Mouse (Mus musculus): ENCODE measurements around the gene Kiss1r. TPM values are rescaled to one million over a fixed set of nuclear protein-coding genes. Genes with fewer than 3 reads are reported as not detected.
A peak's percentile ranks its signal among the peaks of the same experiment; 100 is the strongest.
"Not testable (repeated sequence)": the region's sequence is repeated elsewhere in the genome, so short reads cannot be mapped to it uniquely, and the experiment has no call there.

Gene Kiss1r
- polyA plus RNA-seq, 1 experiment: not detected

GRCm38 (mm10) chr10:79958140-79958816 lies 41.5 kb downstream of the Kiss1r start:
- peaks cover 6% of the 10 kb centered on the region; the same call in 1 of the 2 replicates for H3K4me1 ChIP-seq (ENCODE audit: control insufficient read depth, insufficient read depth, low read length)
- TF ChIP-seq POLR2A (IDR thresholded peaks at IDR 0.05; ENCODE audit: insufficient read depth, low read depth, low read length) (no peak), CTCF (IDR thresholded peaks at IDR 0.05; ENCODE audit: insufficient read depth, low read depth, low read length) (peak; percentile 65; the same call in 1 of the 2 replicates)
- no peak overlapping the region for H3K4me3 ChIP-seq (ENCODE audit: insufficient read depth, low read depth, low read length)
- 17% methylated on average over 21 of the region's 21 CpGs for WGBS
- H3K27ac ChIP-seq (ENCODE audit: insufficient read depth, low read depth, low read length): no peak overlapping the region

- H3K4me3 ChIP-seq (ENCODE audit: insufficient read depth, low read depth, low read length); H3K27ac ChIP-seq (ENCODE audit: insufficient read depth, low read depth, low read length): not testable (repeated sequence)
- WGBS: 19% methylated on average over 10 of the region's 10 CpGs
These were observed 42.6 kb downstream of the Kiss1r start for GRCm38 (mm10) chr10:79959412-79959811.

GRCm38 (mm10) chr10:79959847-79960601 lies 43.3 kb downstream of the Kiss1r start, which contains the start of gene Wdr18:
Gene Wdr18 (plus strand): TSS chr10:79960152.
- under 1% methylated on average over 61 of the region's 61 CpGs for WGBS
- Histone ChIP-seq H3K27ac (ENCODE audit: insufficient read depth, low read depth, low read length) (no peak within 1 kb of the TSS), H3K4me1 (ENCODE audit: control insufficient read depth, insufficient read depth, low read length) (peaks cover 6% of the 10 kb centered on the region; the same call in 1 of the 2 replicates), H3K4me3 (ENCODE audit: insufficient read depth, low read depth, low read length) (peak within 1 kb of the TSS; percentile 98)
- peak; percentile 65; the same call in 1 of the 2 replicates for TF ChIP-seq CTCF (IDR thresholded peaks at IDR 0.05; ENCODE audit: insufficient read depth, low read depth, low read length)
- TF ChIP-seq POLR2A (IDR thresholded peaks at IDR 0.05; ENCODE audit: insufficient read depth, low read depth, low read length): peak; percentile 49; the same call in 1 of the 2 replicates

More at GRCm38 (mm10) chr10:79959412-79959811, 42.6 kb downstream of the Kiss1r start:
- not testable (repeated sequence) for H3K4me1 ChIP-seq (ENCODE audit: control insufficient read depth, insufficient read depth, low read length)

- WGBS: 14% methylated on average over 10 of the region's 10 CpGs
- Histone ChIP-seq H3K4me1 (ENCODE audit: control insufficient read depth, insufficient read depth, low read length) (peaks cover 6% of the 10 kb centered on the region; the same call in 1 of the 2 replicates), H3K4me3 (ENCODE audit: insufficient read depth, low read depth, low read length) (peak overlapping the region; percentile 98), H3K27ac (ENCODE audit: insufficient read depth, low read depth, low read length) (no peak overlapping the region)
- no peak for TF ChIP-seq CTCF (IDR thresholded peaks at IDR 0.05; ENCODE audit: insufficient read depth, low read depth, low read length)
- no peak for TF ChIP-seq POLR2A (IDR thresholded peaks at IDR 0.05; ENCODE audit: insufficient read depth, low read depth, low read length)
These were observed 44.0 kb downstream of the Kiss1r start for GRCm38 (mm10) chr10:79960671-79961294.

GRCm38 (mm10) chr10:79964727-79965126 lies 48.0 kb downstream of the Kiss1r start:
- no peak overlapping the region for H3K27ac ChIP-seq (ENCODE audit: insufficient read depth, low read depth, low read length)
- WGBS: 97% methylated on average over 7 of the region's 7 CpGs
- TF ChIP-seq POLR2A (IDR thresholded peaks at IDR 0.05; ENCODE audit: insufficient read depth, low read depth, low read length): no peak
- H3K4me3 ChIP-seq (ENCODE audit: insufficient read depth, low read depth, low read length): no peak overlapping the region
- peaks cover 4% of the 10 kb centered on the region; the same call in 1 of the 2 replicates for H3K4me1 ChIP-seq (ENCODE audit: control insufficient read depth, insufficient read depth, low read length)

GRCm38 (mm10) chr10:79965325-79965724 lies 48.6 kb downstream of the Kiss1r start:
- TF ChIP-seq CTCF (IDR thresholded peaks at IDR 0.05; ENCODE audit: insufficient read depth, low read depth, low read length) (no peak), POLR2A (IDR thresholded peaks at IDR 0.05; ENCODE audit: insufficient read depth, low read depth, low read length) (no peak)
- WGBS: 93% methylated on average over 5 of the region's 5 CpGs
- Histone ChIP-seq H3K27ac (ENCODE audit: insufficient read depth, low read depth, low read length) (no peak overlapping the region), H3K4me1 (ENCODE audit: control insufficient read depth, insufficient read depth, low read length) (peaks cover 4% of the 10 kb centered on the region; the same call in 1 of the 2 replicates), H3K4me3 (ENCODE audit: insufficient read depth, low read depth, low read length) (no peak overlapping the region)

GRCm38 (mm10) chr10:79966886-79967400 lies 50.2 kb downstream of the Kiss1r start:
- WGBS: 90% methylated on average over 5 of the region's 5 CpGs
- TF ChIP-seq CTCF (IDR thresholded peaks at IDR 0.05; ENCODE audit: insufficient read depth, low read depth, low read length): no peak
- TF ChIP-seq POLR2A (IDR thresholded peaks at IDR 0.05; ENCODE audit: insufficient read depth, low read depth, low read length): no peak
- H3K27ac ChIP-seq (ENCODE audit: insufficient read depth, low read depth, low read length): no peak overlapping the region

GRCm38 (mm10) chr10:79968181-79968580 lies 51.4 kb downstream of the Kiss1r start:
- TF ChIP-seq POLR2A (IDR thresholded peaks at IDR 0.05; ENCODE audit: insufficient read depth, low read depth, low read length) (no peak), CTCF (IDR thresholded peaks at IDR 0.05; ENCODE audit: insufficient read depth, low read depth, low read length) (no peak)
- 59% methylated on average over 1 of the region's 1 CpGs for WGBS
- no peak overlapping the region for H3K4me3 ChIP-seq (ENCODE audit: insufficient read depth, low read depth, low read length)
- H3K27ac ChIP-seq (ENCODE audit: insufficient read depth, low read depth, low read length): no peak overlapping the region
- H3K4me1 ChIP-seq (ENCODE audit: control insufficient read depth, insufficient read depth, low read length): peaks cover 7% of the 10 kb centered on the region; the same call in 1 of the 2 replicates

More at GRCm38 (mm10) chr10:79966886-79967400, 50.2 kb downstream of the Kiss1r start:
- H3K4me1 ChIP-seq (ENCODE audit: control insufficient read depth, insufficient read depth, low read length): peaks cover 7% of the 10 kb centered on the region; the same call in 1 of the 2 replicates
- no peak overlapping the region for H3K4me3 ChIP-seq (ENCODE audit: insufficient read depth, low read depth, low read length)
